Mouse (Mus musculus) CH12.LX (cell line): ENCODE results near the gene Cyfip2.

Source experiments
- CHD2 ChIP-seq: IDR thresholded peaks from 2 replicates; pipeline ENCODE4 v1.6.1; 2011; ENCODE audit warnings: low read length, improper control_type of control experiment
- CTCF ChIP-seq, 2 experiments: IDR thresholded peaks in 1 of 2; conservative IDR thresholded peaks in 1 of 2; 2 replicates each; pipeline ENCODE4 v1.5.1; 2011 to 2012; ENCODE audit warnings: low read depth in 2 of 2, low read length in 2 of 2, improper control_type of control experiment in 1 of 2, inconsistent platforms in 1 of 2, mild to moderate bottlenecking in 1 of 2, moderate library complexity in 1 of 2
- IRF4 ChIP-seq: IDR thresholded peaks from 2 replicates; pipeline ENCODE4 v1.6.1; 2014; ENCODE audit warnings: low read depth, mild to moderate bottlenecking, inconsistent platforms, low read length, improper control_type of control experiment
- MAFK ChIP-seq: IDR thresholded peaks from 2 replicates; pipeline ENCODE4 v1.6.1; 2011; ENCODE audit warnings: low read length, improper control_type of control experiment; ENCODE audit not compliant: insufficient replicate concordance

DNA sequence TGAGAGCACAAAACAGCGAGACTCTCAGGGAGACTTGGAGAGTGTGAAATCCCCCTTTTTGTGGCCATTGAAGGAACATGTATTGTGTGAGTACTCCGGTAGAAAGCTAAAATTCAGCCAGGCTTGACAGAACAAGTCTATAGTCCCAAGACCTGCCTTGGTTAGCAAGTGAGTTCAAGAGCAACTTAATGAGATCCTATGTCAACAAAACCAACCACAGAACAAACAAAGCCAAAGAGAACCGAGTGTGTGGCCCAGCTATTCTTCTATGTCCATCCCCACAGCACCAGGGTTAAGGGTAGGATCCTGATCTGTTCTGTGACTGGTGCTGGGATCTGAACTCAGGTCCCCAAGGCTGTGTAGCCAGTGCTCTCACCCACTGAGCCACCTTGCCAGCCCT, 48.1 kb downstream of the Cyfip2 start:
- TF ChIP-seq CTCF (conservative IDR thresholded peaks at IDR 0.05 in 1 of 2, IDR thresholded peaks at IDR 0.05 in 1 of 2; ENCODE audit: low read depth in 2 of 2, low read length in 2 of 2): no peak
- TF ChIP-seq IRF4: no peak
- TF ChIP-seq CHD2: no peak
- no peak for TF ChIP-seq MAFK
